Mouse (Mus musculus) MEL (cell line): ENCODE data around the gene Rdh8.

Source experiments
- CHD1 ChIP-seq: IDR thresholded peaks from 2 replicates; pipeline ENCODE4 v1.6.1; 2012; ENCODE audit warnings: low read depth, mild to moderate bottlenecking, inconsistent platforms, low read length, improper control_type of control experiment
- CHD2 ChIP-seq: IDR thresholded peaks from 2 replicates; pipeline ENCODE4 v1.6.1; 2011; ENCODE audit warnings: low read length, improper control_type of control experiment
- CTCF ChIP-seq, 3 experiments: IDR thresholded peaks in 2 of 3; conservative IDR thresholded peaks in 1 of 3; 2 replicates each; pipeline ENCODE4 v1.5.1; 2011 to 2012; ENCODE audit warnings: low read length in 3 of 3, low read depth in 2 of 3, mild to moderate bottlenecking in 2 of 3, improper control_type of control experiment in 1 of 3, inconsistent platforms in 1 of 3, mixed read lengths in 1 of 3, moderate library complexity in 1 of 3; ENCODE audit not compliant: control insufficient read depth in 1 of 3, insufficient read depth in 1 of 3, poor library complexity in 1 of 3, severe bottlenecking in 1 of 3
- E2F4 ChIP-seq: IDR thresholded peaks from 2 replicates; pipeline ENCODE4 v1.6.1; 2011; ENCODE audit warnings: low read depth, low read length, improper control_type of control experiment, borderline replicate concordance
- EP300 ChIP-seq, 2 experiments: IDR thresholded peaks; 2 replicates each; pipeline ENCODE4 v1.6.1; 2011; ENCODE audit warnings: improper control_type of control experiment in 2 of 2, low read length in 2 of 2, low read depth in 1 of 2, mild to moderate bottlenecking in 1 of 2
- JUND ChIP-seq: IDR thresholded peaks from 2 replicates; pipeline ENCODE4 v1.6.1; 2011; ENCODE audit warnings: low read depth, mild to moderate bottlenecking, improper control_type of control experiment, low read length
- MAZ ChIP-seq: IDR thresholded peaks from 2 replicates; pipeline ENCODE4 v1.6.1; 2012; ENCODE audit warnings: low read depth, mild to moderate bottlenecking, inconsistent platforms, low read length, improper control_type of control experiment
- NELFE ChIP-seq: IDR thresholded peaks from 2 replicates; pipeline ENCODE4 v1.6.1; 2011; ENCODE audit warnings: low read depth, low read length, improper control_type of control experiment
- NRF1 ChIP-seq: IDR thresholded peaks from 2 replicates; pipeline ENCODE4 v1.6.1; 2014; ENCODE audit warnings: low read depth, mild to moderate bottlenecking, inconsistent platforms, low read length, improper control_type of control experiment, moderate library complexity; ENCODE audit not compliant: poor library complexity, insufficient read depth, severe bottlenecking
- POLR2A ChIP-seq, 2 experiments: IDR thresholded peaks; 2 replicates each; pipeline ENCODE4 v1.6.1; 2011 to 2012; ENCODE audit warnings: low read length in 2 of 2, mild to moderate bottlenecking in 2 of 2, control low read depth in 1 of 2, improper control_type of control experiment in 1 of 2, low read depth in 1 of 2, moderate library complexity in 1 of 2; ENCODE audit not compliant: control insufficient read depth in 1 of 2, insufficient read depth in 1 of 2, poor library complexity in 1 of 2
- USF1 ChIP-seq: IDR thresholded peaks from 2 replicates; pipeline ENCODE4 v1.6.1; 2014; ENCODE audit warnings: low read depth, mild to moderate bottlenecking, inconsistent platforms, low read length, improper control_type of control experiment, moderate library complexity
- ZC3H11A ChIP-seq: IDR thresholded peaks from 2 replicates; pipeline ENCODE4 v1.6.1; 2012; ENCODE audit warnings: low read depth, mild to moderate bottlenecking, inconsistent platforms, low read length, improper control_type of control experiment
- ZKSCAN1 ChIP-seq: IDR thresholded peaks from 2 replicates; pipeline ENCODE4 v1.6.1; 2012; ENCODE audit warnings: low read depth, mild to moderate bottlenecking, inconsistent platforms, low read length, improper control_type of control experiment, moderate library complexity
- ZMIZ1 ChIP-seq: IDR thresholded peaks from 2 replicates; pipeline ENCODE4 v1.6.1; 2012; ENCODE audit warnings: low read depth, mild to moderate bottlenecking, inconsistent platforms, low read length, improper control_type of control experiment, moderate library complexity

GRCm38 (mm10) chr9:20830901-20831643 is 12.8 kb downstream of the Rdh8 start:
- TF ChIP-seq CTCF (IDR thresholded peaks at IDR 0.05 in 2 of 3, conservative IDR thresholded peaks at IDR 0.05 in 1 of 3; ENCODE audit: control insufficient read depth in 1 of 3, insufficient read depth in 1 of 3, low read depth in 2 of 3, low read length in 3 of 3, poor library complexity in 1 of 3, severe bottlenecking in 1 of 3) (peak in 2 of 3 experiments; percentile 99 to 100; a peak in 5 of 6 replicates), E2F4 (no peak), NELFE (no peak), ZMIZ1 (no peak), MAZ (no peak), POLR2A (IDR thresholded peaks at IDR 0.05; ENCODE audit: control insufficient read depth in 1 of 2, insufficient read depth in 1 of 2, low read depth in 1 of 2, low read length in 2 of 2, poor library complexity in 1 of 2) (no peak), CHD1 (no peak), EP300 (IDR thresholded peaks at IDR 0.05; ENCODE audit: low read depth in 1 of 2, low read length in 2 of 2) (no peak), ZKSCAN1 (no peak), ZC3H11A (peak; percentile 93), NRF1 (no peak), USF1 (no peak), CHD2 (no peak), JUND (no peak)
